In the genomic region with DNA sequence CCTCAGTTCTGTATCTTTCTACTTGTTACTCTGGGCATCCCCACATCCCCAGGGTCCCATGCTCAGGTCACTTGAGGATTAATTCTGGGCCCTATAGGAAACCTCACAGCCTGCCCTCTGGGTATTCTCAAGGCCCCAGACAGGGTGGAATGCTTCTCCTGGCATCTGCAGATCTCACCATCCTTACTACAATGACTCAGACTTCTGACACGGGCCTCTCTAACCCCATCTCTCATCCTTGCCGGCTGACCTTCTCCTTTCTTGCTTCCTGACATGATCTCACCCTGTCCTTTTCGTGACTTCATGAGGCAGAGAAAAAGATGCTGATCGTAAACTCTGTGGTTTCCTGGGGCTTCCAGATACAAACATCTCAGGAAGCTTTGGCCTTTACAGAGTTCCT, we compare ENCODE assay signal across 21 mouse cellular contexts. TPM values are rescaled to one million over a fixed set of nuclear protein-coding genes. Genes with fewer than 3 reads are reported as not detected.
DNase-seq lines count a peak whose midpoint lies in the region; ATAC-seq and TF ChIP-seq lines count a peak whose summit lies in the region.
"Had no signal": no experiment of that assay in that cellular context is flagged by ENCODE, and none has a peak within 500 bp of the region (broad histone marks: within the 10 kb centered on the region; RNA-seq: fewer than 3 reads in every experiment).

No protein-coding gene starts in this region.

- no peaks in the 10 kb centered on the region for H3K36me3 ChIP-seq in heart, embryonic 11.5 days (ENCODE audit: control insufficient read depth, insufficient read depth, low read length)
- no peaks in the 10 kb centered on the region for H3K36me3 ChIP-seq in liver, embryonic 16.5 days (ENCODE audit: control insufficient read depth, insufficient read depth)
- H3K36me3 ChIP-seq: forebrain, embryonic 15.5 days; hindbrain, embryonic 12.5 days; limb, embryonic 10.5 days; liver, embryonic 15.5 days; neural tube, embryonic 13.5 days had no signal

- H3K9ac ChIP-seq in heart, embryonic 11.5 days (ENCODE audit: low read depth, low read length) = no peak overlapping the region
- H3K9ac ChIP-seq in liver, embryonic 16.5 days (ENCODE audit: low read depth, low read length) = no peak overlapping the region
- H3K9ac ChIP-seq: forebrain, embryonic 15.5 days; hindbrain, embryonic 12.5 days; liver, embryonic 15.5 days; neural tube, embryonic 13.5 days had no signal

- TF ChIP-seq CTCF in cerebellum, adult 2 months (IDR thresholded peaks at IDR 0.05; ENCODE audit: borderline replicate concordance, insufficient read depth, low read depth, low read length) = no peak

- H3K4me2 ChIP-seq in heart, embryonic 11.5 days = no peak overlapping the region
- H3K4me2 ChIP-seq in liver, embryonic 16.5 days (ENCODE audit: low read depth, low read length) = no peak overlapping the region
- H3K4me2 ChIP-seq: forebrain, embryonic 15.5 days; hindbrain, embryonic 12.5 days; liver, embryonic 15.5 days; midbrain, embryonic 11.5 days; neural tube, embryonic 13.5 days had no signal

- intact Hi-C loops in gastrocnemius, postnatal 14 days (cut with DNase I; ENCODE audit: low total_unique reads) = no loop called here

- ATAC-seq in heart, embryonic 11.5 days (replicated peaks; ENCODE audit: insufficient number of reproducible peaks, low FRiP score, low TSS enrichment) = no peak
- ATAC-seq in liver, embryonic 16.5 days (ENCODE audit: low read depth) = peak; percentile 11; the same call in 1 of the 2 replicates
- ATAC-seq: CD4-positive, CD25-positive, alpha-beta regulatory T cell, adult 4 months; forebrain, embryonic 15.5 days; inflammation-experienced regulatory T-cells, adult 6 months had no signal

- H3K27ac ChIP-seq in heart, embryonic 11.5 days (ENCODE audit: low read depth, low read length) = no peak overlapping the region
- H3K27ac ChIP-seq in liver, embryonic 16.5 days (ENCODE audit: low read length) = no peak overlapping the region
- H3K27ac ChIP-seq in cerebellum, adult 2 months (ENCODE audit: insufficient read depth, low read length) = no peak overlapping the region
- H3K27ac ChIP-seq: forebrain, embryonic 15.5 days; hindbrain, embryonic 12.5 days; limb, embryonic 10.5 days; liver, embryonic 15.5 days; neural tube, embryonic 13.5 days had no signal

- peak; percentile 97 for DNase-seq in heart, adult 11 months
- DNase-seq in 3T3-L1 (ENCODE audit: low read depth, low spot score) = peak; percentile 71
- DNase-seq in Muller cell, postnatal 12 days (ENCODE audit: inconsistent ontology term) = peak; percentile 9
- DNase-seq in gastrocnemius, postnatal 14 days = no peak
- no peak for DNase-seq in left cerebral cortex, adult 18-20 months (ENCODE audit: low spot score in 2 of 2)
- no peak for DNase-seq in cerebellum, adult 2 months
- DNase-seq: cerebellum, postnatal 10 days; lung, postnatal 14 days; right cerebral cortex, postnatal 14 days; thymus, postnatal 36 days had no signal

- no peaks in the 10 kb centered on the region for H3K27me3 ChIP-seq in heart, embryonic 11.5 days (ENCODE audit: control insufficient read depth, insufficient read depth, low read length)
- no peaks in the 10 kb centered on the region for H3K27me3 ChIP-seq in liver, embryonic 16.5 days (ENCODE audit: control insufficient read depth, insufficient read depth, low read depth, low read length)
- no peaks in the 10 kb centered on the region for H3K27me3 ChIP-seq in cerebellum, adult 2 months (ENCODE audit: control insufficient read depth, insufficient read depth, low read length)
- H3K27me3 ChIP-seq: forebrain, embryonic 15.5 days; hindbrain, embryonic 12.5 days; liver, embryonic 15.5 days; neural tube, embryonic 13.5 days had no signal

- no peaks in the 10 kb centered on the region for H3K9me3 ChIP-seq in heart, embryonic 11.5 days (replicated peaks; ENCODE audit: control insufficient read depth, low read length)
- H3K9me3 ChIP-seq in liver, embryonic 16.5 days (replicated peaks; ENCODE audit: control insufficient read depth, low read length) = no peaks in the 10 kb centered on the region
- H3K9me3 ChIP-seq: forebrain, embryonic 15.5 days; hindbrain, embryonic 12.5 days; limb, embryonic 10.5 days; liver, embryonic 15.5 days; neural tube, embryonic 13.5 days had no signal

- 47% methylated on average over 4 of the region's 4 CpGs for WGBS in heart, embryonic 11.5 days (ENCODE audit: insufficient replicate concordance)
- WGBS in liver, embryonic 16.5 days (ENCODE audit: insufficient replicate concordance) = 11% methylated on average over 4 of the region's 4 CpGs
- 62% methylated on average over 4 of the region's 4 CpGs for WGBS in cerebellum, adult 2 months

- H3K4me3 ChIP-seq in heart, embryonic 11.5 days (ENCODE audit: low read depth, low read length) = no peak overlapping the region
- no peak overlapping the region for H3K4me3 ChIP-seq in liver, embryonic 16.5 days (ENCODE audit: low read depth, low read length)
- no peak overlapping the region for H3K4me3 ChIP-seq in cerebellum, adult 2 months (replicated peaks; ENCODE audit: insufficient read depth, low read depth, low read length)
- H3K4me3 ChIP-seq: erythroblast, embryonic 14.5 days; forebrain, embryonic 15.5 days; hindbrain, embryonic 12.5 days; limb, embryonic 10.5 days; liver, embryonic 15.5 days; neural tube, embryonic 13.5 days had no signal

- TF ChIP-seq POLR2A in cerebellum, adult 2 months (IDR thresholded peaks at IDR 0.05; ENCODE audit: borderline replicate concordance, insufficient read depth, low read length) = no peak

- no peaks in the 10 kb centered on the region for H3K4me1 ChIP-seq in heart, embryonic 11.5 days (ENCODE audit: control insufficient read depth, insufficient read depth, low read length)
- peaks cover 4% of the 10 kb centered on the region for H3K4me1 ChIP-seq in liver, embryonic 16.5 days (ENCODE audit: control insufficient read depth, low read depth, low read length)
- no peaks in the 10 kb centered on the region for H3K4me1 ChIP-seq in cerebellum, adult 2 months (ENCODE audit: control insufficient read depth, insufficient read depth, low read length)
- H3K4me1 ChIP-seq: forebrain, embryonic 15.5 days; hindbrain, embryonic 12.5 days; limb, embryonic 10.5 days; neural tube, embryonic 13.5 days had no signal

RNA-seq across cellular contexts. Expression of a gene that starts 5.1 kb away (rescaled TPM):
- 0.74 and 1.5 TPM in 2 replicates for polyA plus RNA-seq in heart, embryonic 11.5 days (2014; fragmentation: Nextera tagmentation; extraction: Ambion mirVana)
- polyA plus RNA-seq in liver, embryonic 16.5 days (2015; fragmentation: Nextera tagmentation; extraction: Ambion mirVana) = 4.0 and 4.6 TPM in 2 replicates
- 1 to 10 TPM; 2.6 to 3.1 TPM for total RNA-seq in gastrocnemius, postnatal 14 days (2021)
- total RNA-seq in left cerebral cortex, adult 18-20 months (2021) = 1 to 10 TPM; 1.2 to 2.4 TPM
- 0.75 and 0.95 TPM in 2 replicates for polyA plus RNA-seq in cerebellum, adult 2 months (2012; rRNA removed)
- polyA plus RNA-seq: CD4-positive, CD25-positive, alpha-beta regulatory T cell, adult 4 months; erythroblast, embryonic 14.5 days had no signal

RNA-seq across cellular contexts. Expression of a gene that starts 10.2 kb away (rescaled TPM):
- polyA plus RNA-seq in heart, embryonic 11.5 days (2014; fragmentation: Nextera tagmentation; extraction: Ambion mirVana) = 0.21 and 0.34 TPM in 2 replicates
- 0.98 and 1.0 TPM in 2 replicates for polyA plus RNA-seq in liver, embryonic 16.5 days (2015; fragmentation: Nextera tagmentation; extraction: Ambion mirVana)
- total RNA-seq in gastrocnemius, postnatal 14 days (2021) = under 1 TPM; 0.20 to 0.27 TPM
- under 1 TPM; 0.58 to 0.73 TPM for total RNA-seq in left cerebral cortex, adult 18-20 months (2021)
- polyA plus RNA-seq in cerebellum, adult 2 months (2012; rRNA removed) = 0.19 and 0.20 TPM in 2 replicates
- polyA plus RNA-seq: forebrain, embryonic 15.5 days; hindbrain, embryonic 12.5 days had no signal

RNA-seq across cellular contexts. Expression of a gene that starts 19.2 kb away (rescaled TPM):
- 6.6 and 6.7 TPM in 2 replicates for polyA plus RNA-seq in heart, embryonic 11.5 days (2014; fragmentation: Nextera tagmentation; extraction: Ambion mirVana)
- 3.5 and 4.4 TPM in 2 replicates for polyA plus RNA-seq in liver, embryonic 16.5 days (2015; fragmentation: Nextera tagmentation; extraction: Ambion mirVana)
- 10 to 100 TPM; 11.1 to 12.4 TPM for total RNA-seq in gastrocnemius, postnatal 14 days (2021)
- total RNA-seq in left cerebral cortex, adult 18-20 months (2021) = 10 to 100 TPM; 38.0 to 39.7 TPM
- 60.1 and 61.1 TPM in 2 replicates for polyA plus RNA-seq in cerebellum, adult 2 months (2012; rRNA removed)

RNA-seq across cellular contexts. Expression of a gene that starts 32.4 kb away (rescaled TPM):
- 7.4 and 7.8 TPM in 2 replicates for polyA plus RNA-seq in heart, embryonic 11.5 days (2014; fragmentation: Nextera tagmentation; extraction: Ambion mirVana)
- polyA plus RNA-seq in liver, embryonic 16.5 days (2015; fragmentation: Nextera tagmentation; extraction: Ambion mirVana) = 4.9 and 6.7 TPM in 2 replicates
- 1 to 10 TPM; 4.2 to 4.6 TPM for total RNA-seq in gastrocnemius, postnatal 14 days (2021)
- total RNA-seq in left cerebral cortex, adult 18-20 months (2021) = 10 to 100 TPM; 11.3 to 13.4 TPM
- polyA plus RNA-seq in cerebellum, adult 2 months (2012; rRNA removed) = 11.7 and 13.3 TPM in 2 replicates

RNA-seq across cellular contexts. Expression of a gene that starts 32.4 kb away (rescaled TPM):
- 11.3 and 16.4 TPM in 2 replicates for polyA plus RNA-seq in heart, embryonic 11.5 days (2014; fragmentation: Nextera tagmentation; extraction: Ambion mirVana)
- 9.0 and 10.9 TPM in 2 replicates for polyA plus RNA-seq in liver, embryonic 16.5 days (2015; fragmentation: Nextera tagmentation; extraction: Ambion mirVana)
- 10 to 100 TPM; 30.1 to 32.8 TPM for total RNA-seq in gastrocnemius, postnatal 14 days (2021)
- total RNA-seq in left cerebral cortex, adult 18-20 months (2021) = 100 to 1,000 TPM in 1 of 2 experiments, 10 to 100 TPM in 1; 81.0 to 102 TPM
- polyA plus RNA-seq in cerebellum, adult 2 months (2012; rRNA removed) = 81.1 and 91.1 TPM in 2 replicates

Comparison
In these comparisons a context has a peak if more than half of its experiments do, and no peak if none do; other contexts are left out.
1. DNase-seq: peak in heart, adult 11 months (single experiment), 3T3-L1 (single experiment) and Muller cell, postnatal 12 days (single experiment); none in gastrocnemius, postnatal 14 days (single experiment), left cerebral cortex, adult 18-20 months (0 of 2) and cerebellum, adult 2 months (0 of 2).